Mouse (Mus musculus) layer of hippocampus, adult 9-10 months (tissue): ENCODE measurements around the gene Coq10a.
A peak's percentile ranks its signal among the peaks of the same experiment; 100 is the strongest.
"Not testable (repeated sequence)": the region's sequence is repeated elsewhere in the genome, so short reads cannot be mapped to it uniquely, and the experiment has no call there.

Experiments
- DNase-seq: peaks from one replicate; pipeline ENCODE4 v3.0.0; 2022; ENCODE audit warnings: low spot score

Coq10a gene

DNA sequence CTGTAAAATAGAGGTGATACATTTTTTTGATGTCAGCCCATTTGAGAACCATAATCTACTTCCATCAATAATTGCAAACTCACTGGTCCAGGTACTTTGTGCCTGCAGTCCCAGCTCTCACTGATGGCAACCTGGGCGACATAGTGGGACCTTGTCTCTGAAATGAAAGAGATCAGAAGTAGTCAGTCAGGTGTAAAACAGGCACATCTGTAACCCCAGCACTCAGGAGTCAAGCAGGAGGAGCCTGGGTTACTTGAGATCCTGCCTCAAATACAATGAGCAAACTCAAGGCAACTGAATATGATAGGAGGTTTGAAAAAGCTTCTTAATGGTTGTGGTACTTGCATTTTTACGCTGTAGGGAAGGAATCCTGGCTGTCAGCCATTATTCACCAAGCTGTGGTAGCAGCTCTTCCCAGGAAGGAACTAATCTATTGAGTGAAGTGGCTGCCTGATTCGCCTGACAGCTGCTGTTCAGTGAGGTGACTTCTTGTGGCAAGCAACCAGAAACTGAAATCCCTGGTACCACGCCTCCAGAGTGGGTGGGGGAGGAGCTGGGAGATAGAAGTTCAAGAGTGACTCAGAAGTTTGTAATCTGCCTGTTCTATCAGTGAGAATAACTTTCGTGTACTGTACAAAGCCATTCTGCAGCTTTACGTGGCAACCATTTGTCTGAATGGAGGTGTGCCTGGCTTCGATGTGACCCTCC is 24.1 kb downstream of the Coq10a start:
- no peak for DNase-seq

DNA sequence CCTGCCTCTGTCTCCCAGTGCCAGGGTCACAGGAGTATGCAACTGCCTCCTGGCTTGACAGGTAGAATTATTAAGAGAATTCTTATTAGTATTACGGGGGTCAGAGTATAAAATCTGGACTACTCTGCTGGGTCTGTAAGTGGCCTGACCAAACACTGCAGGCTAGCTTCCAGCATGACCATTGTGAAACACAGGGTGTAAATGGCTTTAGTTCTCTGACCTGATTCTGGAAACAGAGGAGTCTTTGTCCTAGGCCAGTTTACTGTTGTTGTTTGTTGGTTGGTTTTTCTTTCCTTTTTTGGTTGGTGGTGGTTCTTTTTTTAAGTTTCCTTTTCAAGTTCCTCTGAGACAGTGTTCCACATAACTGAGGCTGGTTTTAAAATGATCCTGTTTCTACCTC is 25.4 kb downstream of the Coq10a start:
- DNase-seq, result no peak

GRCm38 (mm10) chr10:128340257-128340656 is 28.5 kb downstream of the Coq10a start:
- DNase-seq, result no peak

DNA sequence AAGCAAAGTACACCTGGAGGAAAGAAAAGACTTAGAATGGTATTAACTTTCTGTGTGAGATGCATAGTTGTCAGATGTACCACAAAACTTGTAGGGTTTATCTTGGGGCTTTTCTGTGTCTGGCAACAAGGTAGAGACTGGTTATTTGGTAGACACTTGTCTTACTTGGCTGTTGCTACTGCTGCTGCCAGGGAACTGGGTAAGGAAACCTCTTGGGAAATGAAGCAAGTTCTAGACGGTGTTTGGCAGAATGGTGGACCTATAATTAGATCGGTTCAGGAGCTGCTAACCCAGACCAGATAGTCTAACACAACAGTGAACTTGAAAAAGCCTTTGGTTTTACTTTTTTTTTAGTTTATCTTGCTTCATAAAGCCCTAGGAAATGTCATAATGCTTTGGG is 29.8 kb downstream of the Coq10a start:
- no peak for DNase-seq

GRCm38 (mm10) chr10:128338415-128338814 is 30.4 kb downstream of the Coq10a start:
- DNase-seq, result no peak

GRCm38 (mm10) chr10:128337306-128338181 is 31.3 kb downstream of the Coq10a start, which contains the start of gene Cs:
TSS of gene Cs (plus strand) at chr10:128337734.
- DNase-seq, result peak; percentile 97

- no peak for DNase-seq
Measured at GRCm38 (mm10) chr10:128336597-128336996, 32.2 kb downstream of the Coq10a start.

DNA sequence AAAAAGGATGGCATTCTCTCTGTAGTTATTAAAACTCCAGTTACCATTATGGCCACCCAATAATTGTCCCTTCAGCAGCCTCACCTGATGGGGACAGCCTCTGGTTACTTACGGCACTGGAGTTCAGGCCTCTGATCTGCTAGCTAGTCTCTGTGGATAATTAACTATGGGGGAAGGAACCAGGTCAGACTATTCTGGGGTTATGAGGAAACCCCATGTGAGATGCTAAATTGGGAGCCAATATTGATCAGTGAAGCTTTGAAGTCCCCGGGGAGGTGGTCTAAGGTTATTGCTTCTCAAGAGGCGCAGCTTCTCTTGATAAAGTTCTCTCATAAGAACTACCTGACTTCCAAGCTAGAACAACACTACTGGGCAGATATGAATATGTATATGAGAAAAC is 32.6 kb downstream of the Coq10a start:
- DNase-seq, result no peak

- DNase-seq, result peak; percentile 51
Measured at GRCm38 (mm10) chr10:128335582-128335981, 33.2 kb downstream of the Coq10a start.

DNA sequence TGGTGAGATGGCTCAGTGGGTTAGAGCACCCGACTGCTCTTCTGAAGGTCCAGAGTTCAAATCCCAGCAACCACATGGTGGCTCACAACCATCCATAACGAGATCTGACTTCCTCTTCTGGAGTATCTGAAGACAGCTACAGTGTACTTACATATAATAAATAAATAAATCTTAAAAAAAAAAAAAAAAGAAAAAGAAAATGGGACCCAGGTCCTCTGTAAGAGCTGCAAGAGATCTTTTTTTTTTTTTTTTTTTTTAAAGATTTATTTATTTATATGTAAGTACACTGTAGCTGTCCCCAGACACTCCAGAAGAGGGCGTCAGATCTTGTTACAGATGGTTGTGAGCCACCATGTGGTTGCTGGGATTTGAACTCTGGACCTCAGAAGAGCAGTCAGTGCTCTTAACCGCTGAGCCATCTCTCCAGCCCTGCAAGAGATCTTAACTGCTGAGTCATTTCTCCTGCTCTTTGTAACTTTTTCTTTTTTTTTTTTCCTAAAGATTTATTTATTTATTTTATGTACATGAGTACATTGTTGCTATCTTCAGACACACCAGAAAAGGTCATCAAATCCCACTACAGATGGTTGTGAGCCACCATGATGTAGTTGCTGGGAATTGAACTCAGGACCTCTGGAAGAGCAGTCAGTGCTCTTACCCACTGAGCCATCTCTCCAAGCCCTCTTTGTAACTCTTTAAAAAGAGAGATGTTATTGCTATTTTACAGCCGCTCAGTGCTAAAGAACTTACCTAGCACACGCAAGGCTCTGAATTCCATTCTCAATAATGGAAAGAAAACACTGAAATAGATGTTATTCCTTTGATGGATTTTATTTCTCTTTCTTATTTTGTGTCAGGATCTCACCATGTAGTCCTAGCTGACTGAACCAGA is 36.2 kb downstream of the Coq10a start:
- not testable (repeated sequence) for DNase-seq

GRCm38 (mm10) chr10:128327610-128328009 is 41.2 kb downstream of the Coq10a start:
- DNase-seq, result no peak

DNA sequence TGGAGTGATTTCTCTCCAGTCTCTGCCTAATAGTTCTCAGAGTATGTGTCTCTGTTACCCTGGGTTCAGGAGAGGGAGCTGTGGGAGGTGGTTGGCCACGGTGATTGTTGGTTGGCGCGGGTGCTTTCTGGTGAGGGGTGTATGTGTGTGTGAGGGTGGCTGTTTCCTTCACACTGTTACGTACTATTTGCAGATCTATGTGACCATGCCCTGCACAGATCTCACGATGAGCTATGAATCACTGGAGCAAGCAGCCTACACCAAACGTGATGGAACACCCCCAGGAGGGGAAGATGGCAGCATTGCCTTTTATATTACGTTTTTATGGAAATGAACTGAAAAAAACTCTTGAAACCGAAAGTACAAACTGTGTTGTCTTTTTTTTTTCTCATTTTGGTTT is 42.0 kb downstream of the Coq10a start:
- DNase-seq, result no peak

- DNase-seq, result no peak
Measured at GRCm38 (mm10) chr10:128323516-128323915, 45.3 kb downstream of the Coq10a start.

- peak; percentile 77 for DNase-seq
Measured at GRCm38 (mm10) chr10:128322141-128323108, 46.4 kb downstream of the Coq10a start, which contains the start of gene Cnpy2. TSS of gene Cnpy2 (plus strand) at chr10:128322459.

GRCm38 (mm10) chr10:128321641-128322040 is 47.2 kb downstream of the Coq10a start:
- DNase-seq, result no peak

DNA sequence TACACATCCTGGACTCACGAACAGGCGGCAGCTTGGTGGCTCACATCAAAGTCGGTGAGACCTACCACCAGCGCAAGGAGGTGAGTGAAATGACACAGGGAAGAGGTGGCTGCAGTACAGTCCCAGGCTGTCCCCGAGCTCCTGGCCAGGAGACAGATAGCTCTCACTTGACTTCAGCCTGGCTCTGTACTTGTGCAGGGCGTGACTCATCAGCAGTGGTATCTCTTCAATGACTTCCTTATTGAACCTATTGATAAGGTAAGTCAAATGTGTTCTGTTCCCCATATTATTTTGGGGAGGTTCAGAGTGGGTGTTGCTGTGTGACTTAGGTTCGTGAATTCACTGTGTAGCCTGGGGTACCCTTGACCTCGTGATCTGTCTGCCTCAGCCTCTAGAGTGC is 53.2 kb downstream of the Coq10a start:
- no peak for DNase-seq
